Mouse (Mus musculus): ENCODE results near the gene Ifi206.
"Not testable (repeated sequence)": the region's sequence is repeated elsewhere in the genome, so short reads cannot be mapped to it uniquely, and the experiment has no call there.

Ifi206 gene

DNA sequence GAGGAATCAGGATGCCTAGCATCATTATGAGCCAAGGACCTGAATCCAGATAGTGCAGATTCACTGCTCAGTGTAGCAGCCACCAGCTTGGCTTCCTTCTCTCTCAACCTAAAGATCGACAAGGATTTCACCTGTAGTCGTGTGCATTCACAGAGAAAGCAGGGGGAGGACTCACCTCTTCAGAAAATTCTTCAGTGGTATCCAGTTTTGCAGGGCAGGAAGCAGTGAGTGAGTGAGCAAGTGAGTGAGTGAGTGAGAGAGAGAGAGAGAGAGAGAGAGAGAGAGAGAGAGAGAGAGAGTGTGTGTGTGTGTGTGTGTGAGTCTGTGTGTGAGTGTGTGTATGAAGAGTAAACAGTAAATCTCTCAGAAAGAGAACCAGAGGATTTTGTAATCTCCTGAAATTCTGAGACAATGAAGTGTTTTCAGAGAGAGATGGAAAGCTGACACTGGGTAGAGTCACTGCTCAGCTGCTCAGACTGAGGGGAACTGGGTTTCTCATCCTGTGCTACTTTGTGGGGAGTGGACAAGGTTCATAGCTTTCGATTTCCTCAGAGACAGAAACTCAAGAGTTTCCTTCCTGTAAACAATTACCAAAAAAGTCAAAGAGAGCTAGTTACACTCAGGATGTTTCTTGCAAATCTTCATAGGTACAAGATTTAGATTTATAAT is at the start of gene Ifi206:
Ifi206 (minus strand) TSS at position 230 of the 669 bp plus-strand sequence.
- DNase-seq (ENCODE audit: low spot score) = peak; percentile 68

GRCm38 (mm10) chr1:173535791-173536190 is 45.0 kb upstream of the Ifi206 start, which contains the start of gene Ifi214:
Gene Ifi214, minus strand, starts transcription at chr1:173535957.
- peak; percentile 41 for DNase-seq (ENCODE audit: low spot score)

- DNase-seq (ENCODE audit: low spot score) = no peak
Measured at GRCm38 (mm10) chr1:173521452-173521851, 30.6 kb upstream of the Ifi206 start.

GRCm38 (mm10) chr1:173510595-173510994 is 19.8 kb upstream of the Ifi206 start:
- not testable (repeated sequence) for DNase-seq (ENCODE audit: low spot score)

DNA sequence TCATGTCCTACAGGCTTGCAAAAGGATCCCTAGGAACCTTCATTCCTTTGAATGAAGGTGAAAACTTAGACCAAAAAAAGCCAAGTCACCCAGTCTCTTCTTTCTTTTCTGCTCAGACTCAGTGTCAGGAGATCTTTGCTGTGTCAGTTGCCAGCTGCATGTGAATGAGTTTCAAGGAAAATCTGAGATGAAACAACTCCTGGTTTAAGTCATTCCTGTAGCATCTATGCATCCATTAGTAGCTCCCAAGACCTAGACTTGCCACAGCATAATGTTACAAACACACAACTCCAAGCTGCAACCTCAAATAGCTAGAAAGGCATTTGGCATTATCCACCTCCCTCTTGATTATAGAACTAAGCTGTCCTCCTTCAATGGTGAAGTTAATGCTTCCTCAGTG is 642 bp upstream of the Ifi206 start:
- DNase-seq (ENCODE audit: low spot score) = not testable (repeated sequence)

- not testable (repeated sequence) for DNase-seq (ENCODE audit: low spot score)
Measured at GRCm38 (mm10) chr1:173481182-173481574, 9.7 kb downstream of the Ifi206 start.

- DNase-seq (ENCODE audit: low spot score) = not testable (repeated sequence)
Measured at GRCm38 (mm10) chr1:173480399-173481181, 10.3 kb downstream of the Ifi206 start.

- no peak for DNase-seq (ENCODE audit: low spot score)
Measured at GRCm38 (mm10) chr1:173456761-173457160, 34.1 kb downstream of the Ifi206 start.

- peak; percentile 57 for DNase-seq (ENCODE audit: low spot score)
Measured at GRCm38 (mm10) chr1:173456139-173456754, 34.6 kb downstream of the Ifi206 start.

DNA sequence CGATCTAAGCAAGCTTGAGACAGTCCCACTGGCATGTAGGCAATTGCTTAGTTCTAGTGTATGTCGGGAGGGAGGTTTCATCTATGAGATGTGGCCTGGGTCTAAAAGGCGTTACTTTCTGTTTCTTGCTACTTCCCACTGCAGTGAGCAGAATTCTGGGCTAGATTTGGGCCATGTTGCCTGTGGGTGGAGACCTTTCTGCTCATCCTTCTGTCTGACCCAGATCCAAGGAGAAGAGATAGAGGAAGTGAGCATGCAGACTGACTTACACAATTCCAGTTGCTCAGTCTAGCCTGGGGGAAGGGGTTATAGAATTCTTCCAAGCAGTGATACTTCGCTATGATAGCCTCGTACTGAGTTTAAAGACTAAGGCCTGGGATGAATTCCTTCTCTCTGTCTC is 39.2 kb downstream of the Ifi206 start:
- DNase-seq (ENCODE audit: low spot score) = no peak

- no peak for DNase-seq (ENCODE audit: low spot score)
Measured at GRCm38 (mm10) chr1:173450621-173451020, 40.2 kb downstream of the Ifi206 start.

DNA sequence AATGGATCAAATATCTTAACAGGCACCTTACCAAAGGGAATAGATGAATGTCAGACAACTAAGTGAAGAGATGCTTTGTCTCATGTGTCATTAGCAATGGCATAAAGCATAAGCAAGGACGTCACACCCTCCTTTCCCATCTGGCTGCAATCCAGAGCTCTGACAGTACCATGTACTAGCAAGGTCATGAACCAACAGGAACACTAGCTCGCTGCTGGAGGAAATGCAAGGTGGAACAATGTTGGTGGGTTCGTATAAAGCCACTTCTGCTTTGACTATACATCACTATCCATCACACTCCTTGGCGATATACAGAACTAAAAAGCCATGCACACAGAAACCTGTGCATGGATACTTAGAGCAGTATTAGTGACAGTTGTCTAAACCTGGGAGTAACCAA is 43.8 kb downstream of the Ifi206 start:
- no peak for DNase-seq (ENCODE audit: low spot score)

GRCm38 (mm10) chr1:173443061-173443460 is 47.8 kb downstream of the Ifi206 start:
- no peak for DNase-seq (ENCODE audit: low spot score)

DNA sequence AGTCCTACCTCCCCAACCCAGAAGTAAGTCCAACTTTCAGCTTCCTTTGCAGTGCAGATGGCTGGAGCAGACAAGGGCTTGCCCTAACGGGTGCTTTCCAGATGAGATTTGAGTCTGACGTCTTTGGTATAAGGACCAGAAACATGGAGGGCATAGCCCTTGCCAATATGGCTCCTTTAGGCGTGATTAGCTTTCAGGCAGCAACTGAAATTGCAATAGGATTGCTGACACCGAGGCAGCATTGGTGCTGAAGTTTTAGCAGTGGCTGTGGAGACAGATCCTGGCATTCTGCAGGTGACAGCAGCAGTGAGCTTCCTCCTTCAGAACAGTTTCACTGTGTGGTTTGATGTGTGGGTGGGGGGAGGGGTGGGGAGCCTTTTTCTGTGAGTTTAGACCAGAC is 49.6 kb downstream of the Ifi206 start:
- peak; percentile 71 for DNase-seq (ENCODE audit: low spot score)

- DNase-seq (ENCODE audit: low spot score) = peak; percentile 46
Measured at GRCm38 (mm10) chr1:173440681-173441080, 50.2 kb downstream of the Ifi206 start.

DNA sequence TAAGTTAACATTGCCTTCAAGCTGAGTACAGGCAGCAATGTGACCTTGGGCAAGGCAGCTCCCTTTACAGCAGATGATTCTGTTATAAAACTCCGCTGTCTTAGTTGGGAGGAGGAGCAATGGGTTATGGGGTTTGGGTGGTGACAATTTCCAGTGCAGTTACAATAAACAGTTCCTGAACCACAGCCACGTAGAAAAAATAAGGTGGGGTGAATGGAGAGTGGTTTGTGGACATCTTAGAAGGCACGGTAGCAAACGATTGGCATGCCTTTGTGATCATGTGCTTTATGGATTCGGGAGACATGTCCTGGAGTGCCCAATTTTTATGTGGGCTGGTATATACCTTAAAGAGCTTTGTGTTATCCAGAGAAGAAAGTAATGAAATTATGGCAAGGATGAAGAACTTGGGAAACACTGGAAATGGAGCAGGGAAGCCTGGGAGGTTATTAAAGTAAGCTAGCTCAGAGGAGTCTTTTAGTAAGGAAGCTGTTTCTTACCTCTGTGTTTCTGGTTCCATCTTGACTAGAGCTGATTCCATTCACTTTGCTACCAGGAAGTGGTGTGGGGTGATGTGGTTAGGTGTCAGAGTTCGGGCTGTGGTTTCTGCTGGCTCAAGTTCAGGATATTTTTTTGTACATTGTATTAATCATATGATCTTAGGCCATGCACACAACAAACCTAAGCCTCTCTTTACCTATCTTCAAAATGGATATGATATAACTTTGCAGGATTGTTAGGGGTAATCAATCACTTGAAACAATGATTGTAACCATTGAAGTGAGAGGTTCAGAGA is 53.5 kb downstream of the Ifi206 start:
- DNase-seq (ENCODE audit: low spot score) = peak; percentile 79

DNA sequence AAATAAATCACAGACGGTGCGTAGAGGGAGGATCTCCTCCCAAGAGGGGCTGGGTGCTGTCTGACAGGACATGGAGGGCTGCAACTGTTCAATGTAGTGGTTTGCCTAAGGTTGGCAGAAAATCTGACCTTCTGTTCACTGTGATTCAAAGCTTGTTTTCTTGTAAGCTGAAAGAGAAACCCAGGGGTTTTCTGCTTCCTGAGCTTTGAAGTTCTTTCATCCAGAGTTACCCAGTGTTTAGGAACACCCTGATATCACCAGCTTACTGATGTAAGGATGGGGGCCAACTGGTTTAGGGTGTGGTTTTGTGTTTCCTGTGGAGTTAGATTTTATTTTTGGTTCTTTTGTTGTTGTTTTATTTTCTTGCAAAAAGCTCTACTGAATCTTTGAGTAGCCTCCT is 58.4 kb downstream of the Ifi206 start:
- DNase-seq (ENCODE audit: low spot score) = peak; percentile 77

DNA sequence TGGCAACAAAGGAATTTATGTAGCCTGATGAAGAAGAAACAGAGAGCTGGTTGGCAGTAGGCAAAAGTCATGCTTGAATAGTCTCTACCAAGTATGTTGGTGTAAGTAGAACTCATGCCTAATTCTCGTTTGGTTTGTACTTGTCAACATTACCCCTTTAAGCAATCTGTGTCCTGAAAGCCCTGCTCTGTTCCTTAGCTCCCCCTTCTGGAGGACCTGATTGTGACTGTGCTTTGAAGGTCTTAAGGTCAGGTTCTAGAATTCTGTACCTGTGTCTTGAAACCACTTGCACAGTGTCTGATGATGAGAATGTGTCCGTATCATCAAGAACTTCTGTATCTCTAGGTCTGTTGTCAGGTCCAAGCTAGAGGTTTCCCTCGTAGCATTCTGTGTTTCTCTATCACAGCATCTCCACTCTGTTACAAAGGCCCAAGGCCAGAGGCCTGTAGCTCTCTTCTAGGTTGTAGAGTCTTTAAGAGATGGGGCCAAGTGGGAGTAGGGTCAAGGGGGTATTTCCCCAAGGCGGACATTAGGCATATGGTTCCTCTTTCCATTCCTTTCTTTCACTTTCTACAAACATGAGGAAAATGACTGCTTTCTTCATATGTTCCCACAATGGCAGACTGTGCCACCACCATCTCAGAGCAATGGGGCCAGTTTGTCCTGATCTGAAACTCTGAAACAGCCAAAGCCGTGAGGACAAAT is 60.7 kb downstream of the Ifi206 start:
- peak; percentile 51 for DNase-seq (ENCODE audit: low spot score)

GRCm38 (mm10) chr1:173427385-173427784 is 63.5 kb downstream of the Ifi206 start:
- no peak for DNase-seq (ENCODE audit: low spot score)

DNA sequence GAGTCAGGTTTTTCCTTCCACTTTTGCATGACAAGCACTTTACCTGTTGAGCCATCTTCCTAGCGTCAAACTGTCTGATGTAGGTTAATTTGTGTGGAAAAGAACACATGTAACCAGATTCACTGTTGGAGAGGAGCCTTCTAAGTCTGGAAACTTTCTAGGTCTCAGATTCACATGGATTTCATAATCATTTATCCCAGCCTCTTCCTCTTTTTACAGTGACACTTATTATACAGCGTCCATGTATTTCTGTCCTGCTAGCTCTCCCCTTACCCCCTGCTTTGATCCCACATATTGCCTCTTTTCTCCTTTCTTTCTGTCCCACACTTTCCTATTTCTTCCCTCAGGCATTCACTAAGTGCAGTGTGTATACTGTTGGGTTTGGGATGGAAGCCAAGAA is 64.5 kb downstream of the Ifi206 start:
- DNase-seq (ENCODE audit: low spot score) = no peak

- peak; percentile 77 for DNase-seq (ENCODE audit: low spot score)
Measured at GRCm38 (mm10) chr1:173420374-173420773, 70.5 kb downstream of the Ifi206 start.
